Mouse (Mus musculus): ENCODE data around the gene Plxnb2. TPM values are rescaled to one million over a fixed set of nuclear protein-coding genes. Genes with fewer than 3 reads are reported as not detected.
A peak's percentile ranks its signal among the peaks of the same experiment; 100 is the strongest.

Plxnb2 gene
- polyA plus RNA-seq, 1 experiment: 30.9 TPM

- Histone ChIP-seq H3K4me1 (ENCODE audit: control insufficient read depth, insufficient read depth, low read length) (peaks cover 3% of the 10 kb centered on the region; the same call in 1 of the 2 replicates), H3K4me3 (replicated peaks; ENCODE audit: control insufficient read depth, low read depth, low read length) (no peak overlapping the region), H3K27ac (ENCODE audit: control insufficient read depth, insufficient read depth, low read depth, low read length, poor library complexity) (no peak overlapping the region)
- TF ChIP-seq POLR2A (IDR thresholded peaks at IDR 0.05; ENCODE audit: borderline replicate concordance, control insufficient read depth, low read depth, low read length): no peak
- 76% methylated on average over 5 of the region's 5 CpGs for WGBS
Observed at GRCm38 (mm10) chr15:89182842-89183241, 2.3 kb upstream of the Plxnb2 start.

- 41% methylated on average over 6 of the region's 6 CpGs for WGBS
- no peak overlapping the region for H3K27ac ChIP-seq (ENCODE audit: control insufficient read depth, insufficient read depth, low read depth, low read length, poor library complexity)
Observed at GRCm38 (mm10) chr15:89182328-89182741, 1.7 kb upstream of the Plxnb2 start.

GRCm38 (mm10) chr15:89181561-89182270, 1.1 kb upstream of the Plxnb2 start:
- no peak overlapping the region for H3K27ac ChIP-seq (ENCODE audit: control insufficient read depth, insufficient read depth, low read depth, low read length, poor library complexity)
- 30% methylated on average over 10 of the region's 10 CpGs for WGBS
- H3K4me3 ChIP-seq (replicated peaks; ENCODE audit: control insufficient read depth, low read depth, low read length): no peak overlapping the region
- H3K4me1 ChIP-seq (ENCODE audit: control insufficient read depth, insufficient read depth, low read length): peaks cover 4% of the 10 kb centered on the region
- no peak for TF ChIP-seq CTCF (IDR thresholded peaks at IDR 0.05; ENCODE audit: control insufficient read depth, insufficient read depth, low read length)
- no peak for TF ChIP-seq POLR2A (IDR thresholded peaks at IDR 0.05; ENCODE audit: borderline replicate concordance, control insufficient read depth, low read depth, low read length)

More at GRCm38 (mm10) chr15:89182328-89182741, 1.7 kb upstream of the Plxnb2 start:
- no peak for TF ChIP-seq POLR2A (IDR thresholded peaks at IDR 0.05; ENCODE audit: borderline replicate concordance, control insufficient read depth, low read depth, low read length)
- no peak for TF ChIP-seq CTCF (IDR thresholded peaks at IDR 0.05; ENCODE audit: control insufficient read depth, insufficient read depth, low read length)
- peaks cover 4% of the 10 kb centered on the region; the same call in 1 of the 2 replicates for H3K4me1 ChIP-seq (ENCODE audit: control insufficient read depth, insufficient read depth, low read length)
- H3K4me3 ChIP-seq (replicated peaks; ENCODE audit: control insufficient read depth, low read depth, low read length): no peak overlapping the region

- peaks cover 4% of the 10 kb centered on the region for H3K4me1 ChIP-seq (ENCODE audit: control insufficient read depth, insufficient read depth, low read length)
- H3K27ac ChIP-seq (ENCODE audit: control insufficient read depth, insufficient read depth, low read depth, low read length, poor library complexity): peak overlapping the region; percentile 30
- H3K4me3 ChIP-seq (replicated peaks; ENCODE audit: control insufficient read depth, low read depth, low read length): peak overlapping the region; percentile 54
- WGBS: 6% methylated on average over 26 of the region's 26 CpGs
- no peak for TF ChIP-seq POLR2A (IDR thresholded peaks at IDR 0.05; ENCODE audit: borderline replicate concordance, control insufficient read depth, low read depth, low read length)
Observed at GRCm38 (mm10) chr15:89180081-89180541, 477 bp downstream of the Plxnb2 start.

GRCm38 (mm10) chr15:89179630-89179964, 991 bp downstream of the Plxnb2 start:
- Histone ChIP-seq H3K4me1 (ENCODE audit: control insufficient read depth, insufficient read depth, low read length) (peaks cover 4% of the 10 kb centered on the region), H3K27ac (ENCODE audit: control insufficient read depth, insufficient read depth, low read depth, low read length, poor library complexity) (peak overlapping the region; percentile 43; the same call in 1 of the 2 replicates), H3K4me3 (replicated peaks; ENCODE audit: control insufficient read depth, low read depth, low read length) (peak overlapping the region; percentile 54)
- 39% methylated on average over 6 of the region's 6 CpGs for WGBS
- TF ChIP-seq CTCF (IDR thresholded peaks at IDR 0.05; ENCODE audit: control insufficient read depth, insufficient read depth, low read length) (no peak), POLR2A (IDR thresholded peaks at IDR 0.05; ENCODE audit: borderline replicate concordance, control insufficient read depth, low read depth, low read length) (no peak)

GRCm38 (mm10) chr15:89178954-89179629, 1.5 kb downstream of the Plxnb2 start:
- H3K4me3 ChIP-seq (replicated peaks; ENCODE audit: control insufficient read depth, low read depth, low read length): peak overlapping the region; percentile 54
- peaks cover 4% of the 10 kb centered on the region for H3K4me1 ChIP-seq (ENCODE audit: control insufficient read depth, insufficient read depth, low read length)
- 30% methylated on average over 16 of the region's 16 CpGs for whole genome bisulfite sequencing
- peak overlapping the region; percentile 43 for H3K27ac ChIP-seq (ENCODE audit: control insufficient read depth, insufficient read depth, low read depth, low read length, poor library complexity)
- no peak for TF ChIP-seq POLR2A (IDR thresholded peaks at IDR 0.05; ENCODE audit: borderline replicate concordance, control insufficient read depth, low read depth, low read length)
- no peak for TF ChIP-seq CTCF (IDR thresholded peaks at IDR 0.05; ENCODE audit: control insufficient read depth, insufficient read depth, low read length)

- H3K4me1 ChIP-seq (ENCODE audit: control insufficient read depth, insufficient read depth, low read length): peaks cover 4% of the 10 kb centered on the region
- no peak for TF ChIP-seq CTCF (IDR thresholded peaks at IDR 0.05; ENCODE audit: control insufficient read depth, insufficient read depth, low read length)
- TF ChIP-seq POLR2A (IDR thresholded peaks at IDR 0.05; ENCODE audit: borderline replicate concordance, control insufficient read depth, low read depth, low read length): no peak
- WGBS: 76% methylated on average over 7 of the region's 7 CpGs
- peak overlapping the region; percentile 43; the same call in 1 of the 2 replicates for H3K27ac ChIP-seq (ENCODE audit: control insufficient read depth, insufficient read depth, low read depth, low read length, poor library complexity)
- no peak overlapping the region for H3K4me3 ChIP-seq (replicated peaks; ENCODE audit: control insufficient read depth, low read depth, low read length)
Observed at GRCm38 (mm10) chr15:89178260-89178860, 2.2 kb downstream of the Plxnb2 start.

- Histone ChIP-seq H3K4me3 (replicated peaks; ENCODE audit: control insufficient read depth, low read depth, low read length) (no peak overlapping the region), H3K27ac (ENCODE audit: control insufficient read depth, insufficient read depth, low read depth, low read length, poor library complexity) (peak overlapping the region; percentile 70), H3K4me1 (ENCODE audit: control insufficient read depth, insufficient read depth, low read length) (peaks cover 4% of the 10 kb centered on the region)
- 42% methylated on average over 4 of the region's 4 CpGs for WGBS
- TF ChIP-seq POLR2A (IDR thresholded peaks at IDR 0.05; ENCODE audit: borderline replicate concordance, control insufficient read depth, low read depth, low read length) (no peak), CTCF (IDR thresholded peaks at IDR 0.05; ENCODE audit: control insufficient read depth, insufficient read depth, low read length) (no peak)
Observed at GRCm38 (mm10) chr15:89177576-89178259, 2.9 kb downstream of the Plxnb2 start.
